Comparison of ENCODE assay signal across 20 mouse cellular contexts in genomic region chr10:91321226-91321625, GRCm38 (mm10).
"Had no signal": no experiment of that assay in that cellular context is flagged by ENCODE, and none has a peak within 500 bp of the region (broad histone marks: within the 10 kb centered on the region; RNA-seq: fewer than 3 reads in every experiment).

No protein-coding gene starts in this region.

- H3K9ac ChIP-seq: intestine, embryonic 15.5 days; limb, embryonic 13.5 days; liver, embryonic 14.5 days; liver, postnatal 0 days; lung, embryonic 14.5 days; midbrain, embryonic 12.5 days; midbrain, embryonic 15.5 days; neural tube, embryonic 13.5 days had no signal

- H3K27ac ChIP-seq: intestine, embryonic 15.5 days; layer of hippocampus, adult 2 months; limb, embryonic 10.5 days; limb, embryonic 13.5 days; liver, embryonic 14.5 days; macrophage; midbrain, embryonic 12.5 days; midbrain, embryonic 15.5 days; neural tube, embryonic 13.5 days had no signal

- H3K27me3 ChIP-seq: intestine, embryonic 15.5 days; limb, embryonic 13.5 days; midbrain, embryonic 15.5 days; neural tube, embryonic 13.5 days had no signal

- H3K36me3 ChIP-seq: intestine, embryonic 15.5 days; limb, embryonic 10.5 days; limb, embryonic 13.5 days; midbrain, embryonic 12.5 days; midbrain, embryonic 15.5 days; neural tube, embryonic 13.5 days had no signal

- DNase-seq: layer of hippocampus, adult 9-11 months; liver; liver, postnatal 0 days; lung, embryonic 14.5 days; retina, postnatal 1 day; right cerebral cortex, postnatal 25 days; spleen, adult 18-20 months; thymus, adult 18-20 months; thymus, postnatal 36 days had no signal

- H3K4me1 ChIP-seq: intestine, embryonic 15.5 days; limb, embryonic 10.5 days; limb, embryonic 13.5 days; midbrain, embryonic 15.5 days; neural tube, embryonic 13.5 days had no signal

- ATAC-seq: hindbrain, embryonic 16.5 days; intestine, embryonic 15.5 days; liver, postnatal 0 days; lung, postnatal 0 days; midbrain, embryonic 15.5 days had no signal

- H3K4me3 ChIP-seq: intestine, embryonic 15.5 days; layer of hippocampus, adult 2 months; limb, embryonic 10.5 days; limb, embryonic 13.5 days; midbrain, embryonic 12.5 days; midbrain, embryonic 15.5 days; neural tube, embryonic 13.5 days had no signal

- H3K4me2 ChIP-seq: intestine, embryonic 15.5 days; limb, embryonic 13.5 days; lung, embryonic 14.5 days; midbrain, embryonic 12.5 days; midbrain, embryonic 15.5 days; neural tube, embryonic 13.5 days had no signal

- H3K9me3 ChIP-seq: intestine, embryonic 15.5 days; limb, embryonic 10.5 days; limb, embryonic 13.5 days; midbrain, embryonic 12.5 days; midbrain, embryonic 15.5 days; neural tube, embryonic 13.5 days had no signal
